Mouse (Mus musculus) midbrain, embryonic 16.5 days (tissue): ENCODE data around the gene Otop2. TPM values are rescaled to one million over a fixed set of nuclear protein-coding genes. Genes with fewer than 3 reads are reported as not detected.

Source experiments
- ATAC-seq: fragments of 200-750 bp; cut with Nextera tagmentation; 2 replicates; pipeline ENCODE4 v1.8.0; 2017; ENCODE audit warnings: moderate TSS enrichment
- H3K27ac ChIP-seq: fragments of 300-500 bp; sonication (generic); 2 replicates; pipeline ENCODE4 v1.5.1; 2014; ENCODE audit warnings: mild to moderate bottlenecking, low read length, mixed read lengths
- H3K27me3 ChIP-seq: fragments of 300-500 bp; sonication (generic); 2 replicates; pipeline ENCODE4 v1.6.1; 2014; ENCODE audit warnings: low read depth, low read length, mixed read lengths; ENCODE audit not compliant: control insufficient read depth, insufficient read depth
- H3K36me3 ChIP-seq: fragments of 300-500 bp; sonication (generic); 2 replicates; pipeline ENCODE4 v1.6.1; 2014; ENCODE audit warnings: mild to moderate bottlenecking, low read length, moderate library complexity, mixed read lengths; ENCODE audit not compliant: control insufficient read depth, insufficient read depth
- H3K4me1 ChIP-seq: fragments of 300-500 bp; sonication (generic); 2 replicates; pipeline ENCODE4 v1.6.1; 2014; ENCODE audit warnings: mild to moderate bottlenecking, low read length, mixed read lengths; ENCODE audit not compliant: control insufficient read depth, insufficient read depth
- H3K4me2 ChIP-seq: fragments of 300-500 bp; sonication (generic); 2 replicates; pipeline ENCODE4 v1.6.1; 2014; ENCODE audit warnings: mild to moderate bottlenecking, low read length, mixed read lengths
- H3K4me3 ChIP-seq: fragments of 300-500 bp; sonication (generic); 2 replicates; pipeline ENCODE4 v1.5.1; 2014; ENCODE audit warnings: low read depth, mild to moderate bottlenecking, low read length, moderate library complexity, mixed read lengths
- H3K9ac ChIP-seq: fragments of 300-500 bp; sonication (generic); 2 replicates; pipeline ENCODE4 v1.6.1; 2014; ENCODE audit warnings: low read depth, low read length, mixed read lengths
- H3K9me3 ChIP-seq: fragments of 300-500 bp; sonication (generic); replicated peaks from 2 replicates; pipeline ENCODE4 v1.6.1; 2014; ENCODE audit warnings: mild to moderate bottlenecking, low read length, mixed read lengths; ENCODE audit not compliant: control insufficient read depth, poor library complexity, severe bottlenecking
- WGBS: fragments of 180-500 bp; shearing (Covaris S2); extraction: QIAGEN DNeasy Blood & Tissue Kit; methylation state at CpG from one replicate; pipeline ENCODE4 v1.1.7; 2014; 5-methylcytosine and 5-hydroxymethylcytosine counted together
- polyA plus RNA-seq: library from polyadenylated mRNA; unstranded; fragments of >200 nt; fragmentation: Nextera tagmentation; extraction: Ambion mirVana; gene quantifications from 2 replicates; pipeline ENCODE4 v1.2.1, GENCODE M21; 2015

Otop2 gene
- polyA plus RNA-seq, 1 experiment from 2014 or later, result 0.29 TPM

DNA sequence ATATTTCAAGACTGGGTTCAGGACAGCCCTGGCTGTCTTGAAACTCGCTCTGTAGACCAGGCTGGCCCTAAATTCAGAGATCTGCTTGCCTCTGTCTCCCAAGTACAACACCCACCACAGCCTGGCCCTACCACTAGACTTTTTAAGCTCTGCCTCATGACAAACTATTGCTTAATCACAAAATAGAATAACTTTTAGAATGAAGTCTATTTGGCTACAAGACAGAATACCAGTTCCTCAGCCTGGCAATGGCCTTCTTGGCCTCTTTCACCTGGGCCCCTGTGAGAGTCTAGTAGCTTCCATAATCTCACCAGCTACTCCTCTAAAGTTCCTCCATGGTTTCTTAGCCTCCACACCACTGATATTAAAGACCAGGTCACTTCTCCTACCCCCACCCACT is 16.6 kb upstream of the Otop2 start:
- no peak for ATAC-seq
- Histone ChIP-seq H3K9me3 (no peaks in the 10 kb centered on the region), H3K4me2 (no peak overlapping the region), H3K4me3 (no peak overlapping the region), H3K36me3 (no peaks in the 10 kb centered on the region), H3K27ac (no peak overlapping the region), H3K4me1 (peaks cover 3% of the 10 kb centered on the region; the same call in 1 of the 2 replicates), H3K9ac (no peak overlapping the region), H3K27me3 (no peaks in the 10 kb centered on the region)
- whole genome bisulfite sequencing, result 92% methylated on average over 1 of the region's 1 CpGs

DNA sequence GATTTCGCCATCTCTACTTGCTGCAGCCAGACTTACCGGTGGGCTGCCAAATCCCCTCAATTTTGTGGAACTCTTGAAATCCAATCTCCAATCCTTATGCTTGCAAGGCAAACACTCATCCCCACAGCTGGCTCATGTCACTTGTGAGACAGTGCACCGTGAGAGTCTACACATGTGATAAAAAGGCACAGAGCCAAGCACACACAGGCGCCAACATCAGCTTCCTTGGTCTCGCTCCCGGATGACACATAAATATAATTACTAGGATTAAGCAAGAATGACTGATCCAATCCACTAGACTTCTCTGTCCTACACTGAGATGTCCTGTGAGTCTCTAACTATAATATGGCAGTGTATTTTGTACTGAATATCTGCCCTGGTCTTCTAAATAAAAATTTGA is 16.0 kb upstream of the Otop2 start:
- Histone ChIP-seq H3K9ac (no peak overlapping the region), H3K27ac (no peak overlapping the region), H3K4me1 (peaks cover 3% of the 10 kb centered on the region; the same call in 1 of the 2 replicates), H3K4me3 (no peak overlapping the region), H3K4me2 (no peak overlapping the region), H3K36me3 (no peaks in the 10 kb centered on the region), H3K9me3 (no peaks in the 10 kb centered on the region), H3K27me3 (no peaks in the 10 kb centered on the region)
- 80% methylated on average over 6 of the region's 6 CpGs for WGBS
- ATAC-seq, result no peak

DNA sequence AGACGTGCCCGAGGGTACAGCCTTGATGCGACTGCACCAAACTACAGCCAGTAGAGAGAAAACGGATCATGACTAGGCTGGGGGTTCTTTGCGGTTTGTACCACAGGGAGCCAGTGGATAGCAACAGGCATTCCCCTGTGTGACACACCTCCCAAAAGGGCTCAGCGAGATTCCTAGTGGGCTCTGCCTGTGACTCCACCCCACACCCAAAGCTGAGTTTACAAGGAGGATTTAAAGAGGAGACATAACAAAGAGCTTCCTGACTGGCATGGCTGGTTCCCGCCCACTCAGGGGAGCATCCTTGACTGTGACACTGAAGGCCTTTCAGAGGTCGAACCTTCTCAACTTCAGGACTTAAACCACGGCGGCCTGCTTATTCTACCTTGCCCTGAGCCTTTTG is 15.5 kb upstream of the Otop2 start:
- no peaks in the 10 kb centered on the region for H3K27me3 ChIP-seq
- no peaks in the 10 kb centered on the region for H3K36me3 ChIP-seq
- H3K9ac ChIP-seq, result no peak overlapping the region
- no peak for ATAC-seq
- H3K4me3 ChIP-seq, result no peak overlapping the region
- H3K9me3 ChIP-seq, result no peaks in the 10 kb centered on the region
- H3K4me1 ChIP-seq, result peaks cover 2% of the 10 kb centered on the region; the same call in 1 of the 2 replicates
- H3K4me2 ChIP-seq, result no peak overlapping the region
- WGBS, result 79% methylated on average over 10 of the region's 10 CpGs
- no peak overlapping the region for H3K27ac ChIP-seq

DNA sequence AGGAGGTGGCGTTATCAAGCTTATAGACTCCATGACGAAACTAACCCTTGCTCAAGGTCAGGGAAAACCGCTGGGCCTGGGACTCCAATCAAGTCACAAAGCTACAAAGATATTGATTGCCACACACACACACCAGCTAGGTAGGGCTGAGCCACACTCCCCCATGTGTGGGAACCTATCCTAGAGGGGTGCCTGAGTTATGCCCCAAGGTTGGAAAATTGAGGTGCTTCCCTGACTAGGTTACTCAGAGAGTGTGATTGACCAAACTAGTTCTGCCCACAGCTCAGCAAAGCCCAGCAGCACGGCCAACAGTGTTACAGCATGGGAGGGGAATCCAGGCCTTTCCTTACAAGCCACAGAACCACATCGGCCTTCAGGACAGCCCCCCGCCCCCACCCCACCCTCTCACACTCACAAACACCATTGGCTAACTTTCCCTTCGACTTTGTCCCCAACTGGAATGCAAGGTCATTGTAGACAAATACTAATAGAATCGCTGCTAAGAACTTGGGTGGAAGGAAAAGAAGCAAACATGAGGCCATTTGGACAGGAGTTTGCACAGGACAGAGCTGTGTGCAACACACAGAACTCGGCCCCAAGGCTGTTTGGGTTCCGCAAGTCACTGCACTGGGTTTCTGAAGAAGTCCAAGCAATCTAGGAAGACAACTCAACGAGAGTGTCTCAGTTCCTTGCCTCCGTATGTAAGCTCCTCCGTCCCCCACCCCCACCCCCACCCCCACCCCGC is 14.2 kb upstream of the Otop2 start:
- Histone ChIP-seq H3K4me1 (peaks cover 6% of the 10 kb centered on the region; the same call in 1 of the 2 replicates), H3K27me3 (no peaks in the 10 kb centered on the region), H3K9ac (no peak overlapping the region), H3K4me3 (no peak overlapping the region), H3K4me2 (no peak overlapping the region), H3K9me3 (no peaks in the 10 kb centered on the region), H3K36me3 (no peaks in the 10 kb centered on the region), H3K27ac (no peak overlapping the region)
- WGBS, result 72% methylated on average over 14 of the region's 14 CpGs
- no peak for ATAC-seq

DNA sequence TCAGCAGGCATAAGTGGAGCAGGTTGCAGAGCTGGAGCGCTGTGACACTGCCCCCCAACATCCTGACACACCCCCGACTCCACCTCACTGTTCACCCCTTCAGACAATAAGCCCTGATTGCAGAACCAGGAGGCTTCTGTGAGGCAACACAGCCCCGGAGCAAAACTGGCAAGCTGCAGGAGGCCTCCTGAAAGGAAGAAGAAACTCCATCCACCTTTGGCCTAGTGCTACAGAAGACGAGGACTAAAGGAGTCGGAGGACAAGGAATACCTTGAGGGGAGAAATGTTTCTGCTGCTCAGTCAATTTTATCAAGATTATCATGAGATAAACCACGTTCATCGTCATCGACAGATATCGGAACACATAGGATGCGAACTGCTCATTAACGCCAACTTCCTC is 11.0 kb upstream of the Otop2 start:
- WGBS, result 91% methylated on average over 11 of the region's 11 CpGs
- no peak overlapping the region for H3K4me2 ChIP-seq

DNA sequence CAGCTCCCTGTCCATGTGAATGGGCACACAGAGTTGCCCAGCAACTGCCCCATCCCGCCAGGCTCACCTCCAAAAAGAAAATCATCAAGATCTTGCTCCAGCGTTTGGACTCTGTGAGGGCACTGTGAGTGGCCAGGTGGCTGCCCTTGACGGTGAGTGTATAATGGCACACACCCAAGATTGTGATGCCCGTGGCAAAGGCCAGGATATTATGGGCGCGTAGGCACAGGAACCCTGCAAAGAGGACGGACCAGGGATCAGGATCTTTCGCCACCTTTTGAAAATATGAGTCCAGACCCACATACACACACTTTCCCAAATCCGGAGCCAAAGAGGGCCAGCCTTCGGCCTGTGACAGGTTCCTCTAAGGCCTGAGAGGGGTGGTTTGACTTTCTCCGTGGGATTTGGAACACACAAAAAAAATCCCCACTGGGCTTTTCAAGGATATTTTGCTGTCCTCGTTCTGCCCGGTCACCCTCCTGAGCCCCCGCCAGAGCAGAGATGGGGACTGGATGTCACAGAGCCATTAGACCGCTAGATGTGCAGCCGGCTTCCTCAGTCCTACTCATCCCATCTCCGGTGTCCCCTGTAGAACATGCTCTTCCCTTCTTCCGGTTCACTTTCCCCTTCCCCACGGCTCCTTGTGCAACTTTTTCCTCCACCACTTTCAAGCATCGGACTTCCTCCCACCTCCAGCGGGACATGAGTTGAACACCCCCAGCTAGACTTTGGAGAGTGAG is 10.3 kb upstream of the Otop2 start:
- H3K9me3 ChIP-seq, result no peaks in the 10 kb centered on the region
- ATAC-seq, result peak; percentile 39; the same call in 1 of the 2 replicates
- peak overlapping the region; percentile 55; the same call in 1 of the 2 replicates for H3K27ac ChIP-seq
- WGBS, result 53% methylated on average over 21 of the region's 21 CpGs
- peaks cover 6% of the 10 kb centered on the region; the same call in 1 of the 2 replicates for H3K4me1 ChIP-seq
- H3K4me3 ChIP-seq, result peak overlapping the region; percentile 70
- H3K9ac ChIP-seq, result peak overlapping the region; percentile 76
- no peaks in the 10 kb centered on the region for H3K36me3 ChIP-seq
- H3K4me2 ChIP-seq, result peak overlapping the region; percentile 92
- H3K27me3 ChIP-seq, result no peaks in the 10 kb centered on the region

More for the DNA sequence above, 11.0 kb upstream of the Otop2 start:
- Histone ChIP-seq H3K27ac (no peak overlapping the region), H3K27me3 (no peaks in the 10 kb centered on the region), H3K4me1 (peaks cover 6% of the 10 kb centered on the region; the same call in 1 of the 2 replicates), H3K9ac (no peak overlapping the region), H3K4me3 (no peak overlapping the region), H3K9me3 (no peaks in the 10 kb centered on the region), H3K36me3 (no peaks in the 10 kb centered on the region)
- ATAC-seq, result no peak

DNA sequence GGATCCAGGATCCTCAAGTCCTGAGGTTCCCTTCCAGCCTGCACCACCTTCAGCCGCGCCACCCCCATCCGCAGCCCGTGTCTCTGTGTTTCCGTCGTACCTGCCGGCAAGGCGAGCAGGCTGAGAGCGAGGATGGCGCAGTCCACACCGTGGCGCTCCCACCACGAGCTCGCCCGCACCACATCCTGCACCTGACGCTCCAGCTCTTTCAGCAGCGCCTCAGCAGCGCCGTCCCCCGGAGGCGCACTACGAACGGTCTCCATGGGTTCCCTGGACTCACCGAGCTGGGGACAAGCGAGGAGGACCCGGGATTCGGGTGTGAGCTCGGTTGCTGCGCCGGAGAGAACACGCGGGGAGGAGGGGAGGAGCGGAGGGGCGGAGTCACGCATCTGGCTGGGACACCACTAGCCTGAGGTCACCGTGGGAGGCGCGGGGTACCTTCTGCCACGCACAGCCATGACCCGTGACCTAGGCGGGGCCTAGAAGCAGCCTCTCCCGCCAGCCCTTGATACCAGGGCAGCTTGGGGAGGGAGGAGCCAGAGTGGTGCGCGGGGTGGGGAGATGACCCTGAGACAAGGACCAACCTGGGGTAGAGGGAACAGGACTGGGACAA is 9.6 kb upstream of the Otop2 start, which contains the start of gene Fads6:
Gene Fads6 (minus strand): TSS at position 450 of the 613 bp plus-strand sequence.
- under 1% methylated on average over 38 of the region's 44 CpGs for WGBS
- Histone ChIP-seq H3K4me1 (peaks cover 6% of the 10 kb centered on the region; the same call in 1 of the 2 replicates), H3K27me3 (no peaks in the 10 kb centered on the region), H3K36me3 (no peaks in the 10 kb centered on the region), H3K4me2 (peak within 1 kb of the TSS; percentile 92), H3K9ac (peak within 1 kb of the TSS; percentile 76), H3K27ac (peak within 1 kb of the TSS; percentile 55; the same call in 1 of the 2 replicates), H3K9me3 (no peaks in the 10 kb centered on the region), H3K4me3 (peak within 1 kb of the TSS; percentile 70)
- peak; percentile 89 for ATAC-seq

DNA sequence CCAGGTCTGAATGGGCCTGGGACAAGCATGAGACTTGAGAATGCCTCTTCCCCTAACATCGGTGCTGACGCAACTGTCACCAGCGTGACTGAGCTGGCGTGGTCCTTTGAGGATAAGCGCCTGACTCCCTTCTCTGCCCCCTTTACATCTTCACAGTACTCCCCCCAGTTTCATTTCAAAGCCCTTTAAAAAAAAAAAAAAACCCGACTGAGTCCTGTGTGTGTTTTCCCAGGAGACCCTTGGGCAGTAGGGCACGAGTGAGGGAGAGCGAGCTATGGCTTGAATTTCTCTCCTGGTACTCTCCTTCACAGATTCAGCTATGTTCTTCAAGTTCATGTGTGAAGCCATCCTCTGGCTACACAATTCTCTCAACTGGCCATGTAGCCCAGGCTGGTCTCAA is 8.8 kb upstream of the Otop2 start:
- H3K9me3 ChIP-seq, result no peaks in the 10 kb centered on the region
- 68% methylated on average over 8 of the region's 8 CpGs for WGBS
- no peak overlapping the region for H3K4me3 ChIP-seq
- H3K27me3 ChIP-seq, result no peaks in the 10 kb centered on the region
- no peak overlapping the region for H3K27ac ChIP-seq
- peaks cover 6% of the 10 kb centered on the region; the same call in 1 of the 2 replicates for H3K4me1 ChIP-seq
- no peak overlapping the region for H3K9ac ChIP-seq
- no peaks in the 10 kb centered on the region for H3K36me3 ChIP-seq
- no peak for ATAC-seq
- H3K4me2 ChIP-seq, result no peak overlapping the region
